ENCODE assay signal across 7 mouse cellular contexts in genomic region chr15:25761800-25762211, GRCm38 (mm10).
DNase-seq lines count a peak whose midpoint lies in the region; ATAC-seq lines count a peak whose summit lies in the region.

No protein-coding gene starts in this region.

- no peaks in the 10 kb centered on the region for H3K27me3 ChIP-seq in lung, embryonic 15.5 days
- H3K27me3 ChIP-seq in embryonic facial prominence, embryonic 12.5 days = no peaks in the 10 kb centered on the region
- H3K27me3 ChIP-seq in limb, embryonic 15.5 days = no peaks in the 10 kb centered on the region
- H3K27me3 ChIP-seq in stomach, embryonic 15.5 days (replicated peaks) = no peaks in the 10 kb centered on the region

- H3K36me3 ChIP-seq in lung, embryonic 15.5 days = no peaks in the 10 kb centered on the region; the same call in 1 of the 2 replicates
- H3K36me3 ChIP-seq in embryonic facial prominence, embryonic 12.5 days = no peaks in the 10 kb centered on the region
- H3K36me3 ChIP-seq in limb, embryonic 15.5 days = 0 out of 2 replicates have a peak, but pooled peaks cover 13% of the 10 kb centered on the region
- H3K36me3 ChIP-seq in stomach, embryonic 15.5 days = no peaks in the 10 kb centered on the region

- no peaks in the 10 kb centered on the region for H3K9me3 ChIP-seq in lung, embryonic 15.5 days
- no peaks in the 10 kb centered on the region for H3K9me3 ChIP-seq in embryonic facial prominence, embryonic 12.5 days
- H3K9me3 ChIP-seq in limb, embryonic 15.5 days = no peaks in the 10 kb centered on the region
- no peaks in the 10 kb centered on the region for H3K9me3 ChIP-seq in stomach, embryonic 15.5 days

- ATAC-seq in lung, embryonic 15.5 days (ENCODE audit: borderline replicate concordance, extremely low read depth, low FRiP score, low TSS enrichment) = peak; percentile 12; the same call in 1 of the 2 replicates
- no peak for ATAC-seq in embryonic facial prominence, embryonic 12.5 days (ENCODE audit: insufficient number of reproducible peaks, insufficient read depth, low FRiP score, low TSS enrichment)
- ATAC-seq in limb, embryonic 15.5 days (ENCODE audit: insufficient number of reproducible peaks, low FRiP score, low TSS enrichment, low read depth) = no peak
- no peak for ATAC-seq in stomach, embryonic 15.5 days (ENCODE audit: insufficient read depth, low FRiP score, low read depth)

- H3K4me3 ChIP-seq in lung, embryonic 15.5 days = no peak overlapping the region
- no peak overlapping the region for H3K4me3 ChIP-seq in embryonic facial prominence, embryonic 12.5 days
- H3K4me3 ChIP-seq in limb, embryonic 15.5 days = no peak overlapping the region
- no peak overlapping the region for H3K4me3 ChIP-seq in stomach, embryonic 15.5 days (replicated peaks)

- peak overlapping the region; percentile 17; the same call in 1 of the 2 replicates for H3K27ac ChIP-seq in lung, embryonic 15.5 days
- H3K27ac ChIP-seq in embryonic facial prominence, embryonic 12.5 days = peak overlapping the region; percentile 64
- H3K27ac ChIP-seq in limb, embryonic 15.5 days = peak overlapping the region; percentile 54; the same call in 1 of the 2 replicates
- peak overlapping the region; percentile 21; the same call in 1 of the 2 replicates for H3K27ac ChIP-seq in stomach, embryonic 15.5 days

- no peak for DNase-seq in lung, adult 18-20 months
- DNase-seq in thymus, postnatal 25 days = no peak
- DNase-seq in spleen, adult 12 weeks (ENCODE audit: low spot score) = no peak

- no peak overlapping the region for H3K9ac ChIP-seq in lung, embryonic 15.5 days
- H3K9ac ChIP-seq in embryonic facial prominence, embryonic 12.5 days = no peak overlapping the region
- no peak overlapping the region for H3K9ac ChIP-seq in limb, embryonic 15.5 days
- no peak overlapping the region for H3K9ac ChIP-seq in stomach, embryonic 15.5 days

- no peak overlapping the region for H3K4me2 ChIP-seq in lung, embryonic 15.5 days
- no peak overlapping the region; the same call in 1 of the 2 replicates for H3K4me2 ChIP-seq in embryonic facial prominence, embryonic 12.5 days (replicated peaks)
- H3K4me2 ChIP-seq in limb, embryonic 15.5 days = no peak overlapping the region
- H3K4me2 ChIP-seq in stomach, embryonic 15.5 days = no peak overlapping the region

- 38% methylated on average over 8 of the region's 8 CpGs for WGBS in lung, embryonic 15.5 days
- WGBS in embryonic facial prominence, embryonic 12.5 days = 8% methylated on average over 8 of the region's 8 CpGs
- WGBS in limb, embryonic 15.5 days = 30% methylated on average over 8 of the region's 8 CpGs
- WGBS in stomach, embryonic 15.5 days = 35% methylated on average over 8 of the region's 8 CpGs

- H3K4me1 ChIP-seq in lung, embryonic 15.5 days = peaks cover 55% of the 10 kb centered on the region
- peaks cover 46% of the 10 kb centered on the region for H3K4me1 ChIP-seq in embryonic facial prominence, embryonic 12.5 days
- H3K4me1 ChIP-seq in limb, embryonic 15.5 days = peaks cover 44% of the 10 kb centered on the region
- peaks cover 30% of the 10 kb centered on the region for H3K4me1 ChIP-seq in stomach, embryonic 15.5 days
